Mouse (Mus musculus) MEL (cell line): ENCODE results near the gene Rgmb. TPM values are rescaled to one million over a fixed set of nuclear protein-coding genes. Genes with fewer than 3 reads are reported as not detected.

Experiments
- DNase-seq: peaks from one replicate; pipeline ENCODE4 v3.0.0; 2011; ENCODE audit warnings: low read depth, low spot score
- H3K27ac ChIP-seq: 2 replicates; pipeline ENCODE4 v1.5.1; 2012; ENCODE audit warnings: low read depth, mild to moderate bottlenecking, control low read depth, low read length, moderate library complexity; ENCODE audit not compliant: control insufficient read depth
- H3K27me3 ChIP-seq, 2 experiments: fragments of 150-350 bp in 1 of 2; sonication (generic) in 1 of 2; 2 replicates each; pipeline ENCODE4 v1.6.1; 2012; ENCODE audit warnings: low read length in 2 of 2, mild to moderate bottlenecking in 2 of 2, improper control_type of control experiment in 1 of 2, moderate library complexity in 1 of 2; ENCODE audit not compliant: insufficient read depth in 2 of 2, control insufficient read depth in 1 of 2
- H3K36me3 ChIP-seq, 2 experiments: 2 replicates each; pipeline ENCODE4 v1.6.1; 2012 to 2014; ENCODE audit warnings: low read length in 2 of 2, improper control_type of control experiment in 1 of 2, inconsistent platforms in 1 of 2, mild to moderate bottlenecking in 1 of 2; ENCODE audit not compliant: insufficient read depth in 2 of 2, control insufficient read depth in 1 of 2
- H3K4me1 ChIP-seq, 2 experiments: fragments of 150-350 bp in 1 of 2; sonication (generic) in 1 of 2; 2 replicates each; pipeline ENCODE4 v1.6.1; 2012; ENCODE audit warnings: low read length in 2 of 2, improper control_type of control experiment in 1 of 2, mild to moderate bottlenecking in 1 of 2; ENCODE audit not compliant: insufficient read depth in 2 of 2, control insufficient read depth in 1 of 2
- H3K4me3 ChIP-seq, 2 experiments: fragments of 150-350 bp in 1 of 2; sonication (generic) in 1 of 2; 2 replicates each; pipeline ENCODE4 v1.5.1; 2012; ENCODE audit warnings: low read depth in 2 of 2, low read length in 2 of 2, mild to moderate bottlenecking in 2 of 2, moderate library complexity in 2 of 2, control low read depth in 1 of 2, improper control_type of control experiment in 1 of 2; ENCODE audit not compliant: control insufficient read depth in 1 of 2, insufficient read depth in 1 of 2
- H3K79me2 ChIP-seq: 2 replicates; pipeline ENCODE4 v1.6.1; 2012; ENCODE audit warnings: mild to moderate bottlenecking, low read length, moderate library complexity; ENCODE audit not compliant: control insufficient read depth, poor library complexity, insufficient read depth
- H3K9ac ChIP-seq: 2 replicates; pipeline ENCODE4 v1.6.1; 2012; ENCODE audit warnings: low read depth, mild to moderate bottlenecking, control low read depth, low read length, moderate library complexity; ENCODE audit not compliant: control insufficient read depth, poor library complexity, severe bottlenecking
- H3K9me3 ChIP-seq: fragments of 150-350 bp; sonication (generic); replicated peaks from 2 replicates; pipeline ENCODE4 v1.6.1; 2012; ENCODE audit warnings: mild to moderate bottlenecking, low read length, improper control_type of control experiment, moderate library complexity; ENCODE audit not compliant: insufficient read depth
- BHLHE40 ChIP-seq: IDR thresholded peaks from 2 replicates; pipeline ENCODE4 v1.6.1; 2012; ENCODE audit warnings: low read depth, mild to moderate bottlenecking, inconsistent platforms, low read length, improper control_type of control experiment, borderline replicate concordance
- EP300 ChIP-seq, 2 experiments: IDR thresholded peaks; 2 replicates each; pipeline ENCODE4 v1.6.1; 2011; ENCODE audit warnings: improper control_type of control experiment in 2 of 2, low read length in 2 of 2, low read depth in 1 of 2, mild to moderate bottlenecking in 1 of 2
- ETS1 ChIP-seq: IDR thresholded peaks from 2 replicates; pipeline ENCODE4 v1.6.1; 2012; ENCODE audit warnings: low read depth, mild to moderate bottlenecking, inconsistent platforms, low read length, improper control_type of control experiment, moderate library complexity
- GABPA ChIP-seq: IDR thresholded peaks from 2 replicates; pipeline ENCODE4 v1.6.1; 2012; ENCODE audit warnings: low read depth, mild to moderate bottlenecking, inconsistent platforms, low read length, improper control_type of control experiment, moderate library complexity
- GATA1 ChIP-seq: IDR thresholded peaks from 2 replicates; pipeline ENCODE4 v1.6.1; 2011; ENCODE audit warnings: low read depth, low read length, improper control_type of control experiment
- HCFC1 ChIP-seq: IDR thresholded peaks from 2 replicates; pipeline ENCODE4 v1.6.1; 2012; ENCODE audit warnings: low read depth, mild to moderate bottlenecking, inconsistent platforms, low read length, improper control_type of control experiment, moderate library complexity
- KAT2A ChIP-seq: conservative IDR thresholded peaks from 2 replicates; pipeline ENCODE4 v1.6.1; 2012; ENCODE audit warnings: low read depth, low read length, improper control_type of control experiment, inconsistent platforms
- MAFK ChIP-seq: IDR thresholded peaks from 2 replicates; pipeline ENCODE4 v1.6.1; 2011; ENCODE audit warnings: low read depth, mild to moderate bottlenecking, low read length, improper control_type of control experiment, borderline replicate concordance
- MAZ ChIP-seq: IDR thresholded peaks from 2 replicates; pipeline ENCODE4 v1.6.1; 2012; ENCODE audit warnings: low read depth, mild to moderate bottlenecking, inconsistent platforms, low read length, improper control_type of control experiment
- MEF2A ChIP-seq: IDR thresholded peaks from 2 replicates; pipeline ENCODE4 v1.6.1; 2014; ENCODE audit warnings: low read depth, mild to moderate bottlenecking, inconsistent platforms, low read length, improper control_type of control experiment; ENCODE audit not compliant: poor library complexity, insufficient replicate concordance, severe bottlenecking; ENCODE audit errors: extremely low read depth
- MYB ChIP-seq: IDR thresholded peaks from 2 replicates; pipeline ENCODE4 v1.6.1; 2011; ENCODE audit warnings: mild to moderate bottlenecking, low read depth, low read length, improper control_type of control experiment
- MYC ChIP-seq: IDR thresholded peaks from 2 replicates; pipeline ENCODE4 v1.6.1; 2011; ENCODE audit warnings: low read depth, mild to moderate bottlenecking, low read length, improper control_type of control experiment, moderate library complexity
- NELFE ChIP-seq: IDR thresholded peaks from 2 replicates; pipeline ENCODE4 v1.6.1; 2011; ENCODE audit warnings: low read depth, low read length, improper control_type of control experiment
- POLR2AphosphoS5 ChIP-seq: IDR thresholded peaks from 2 replicates; pipeline ENCODE4 v1.6.1; 2012; ENCODE audit warnings: low read depth, borderline replicate concordance, mild to moderate bottlenecking, inconsistent platforms, low read length, moderate library complexity, mixed read lengths
- SIN3A ChIP-seq: IDR thresholded peaks from 2 replicates; pipeline ENCODE4 v1.6.1; 2012; ENCODE audit warnings: low read length, improper control_type of control experiment, inconsistent platforms
- SMC3 ChIP-seq: IDR thresholded peaks from 2 replicates; pipeline ENCODE4 v1.6.1; 2011; ENCODE audit warnings: low read depth, low read length, improper control_type of control experiment
- TAL1 ChIP-seq: IDR thresholded peaks from 2 replicates; pipeline ENCODE4 v1.6.1; 2012; ENCODE audit warnings: mild to moderate bottlenecking, inconsistent platforms, low read length, moderate library complexity, mixed read lengths
- TCF12 ChIP-seq: IDR thresholded peaks from 2 replicates; pipeline ENCODE4 v1.6.1; 2014; ENCODE audit warnings: low read depth, mild to moderate bottlenecking, inconsistent platforms, low read length, improper control_type of control experiment, moderate library complexity
- UBTF ChIP-seq: IDR thresholded peaks from 2 replicates; pipeline ENCODE4 v1.6.1; 2012; ENCODE audit warnings: low read depth, mild to moderate bottlenecking, inconsistent platforms, low read length, improper control_type of control experiment, moderate library complexity, borderline replicate concordance; ENCODE audit not compliant: insufficient read depth
- ZKSCAN1 ChIP-seq: IDR thresholded peaks from 2 replicates; pipeline ENCODE4 v1.6.1; 2012; ENCODE audit warnings: low read depth, mild to moderate bottlenecking, inconsistent platforms, low read length, improper control_type of control experiment, moderate library complexity
- ZMIZ1 ChIP-seq: IDR thresholded peaks from 2 replicates; pipeline ENCODE4 v1.6.1; 2012; ENCODE audit warnings: low read depth, mild to moderate bottlenecking, inconsistent platforms, low read length, improper control_type of control experiment, moderate library complexity
- polyA plus RNA-seq, 2 experiments: library from polyadenylated mRNA; stranded (reverse) in 1 of 2; unstranded in 1 of 2; fragments of >175 nt in 1 of 2; fragments of >200 nt in 1 of 2; gene quantifications; 2 replicates each; pipeline versions ENCODE4 v1.2.1 to v1.2.4; 2012; ENCODE audit warnings: low replicate concordance in 2 of 2, low read depth in 1 of 2; ENCODE audit not compliant: insufficient read length in 2 of 2, insufficient read depth in 1 of 2, missing spikeins in 1 of 2
- total RNA-seq: library from RNA; depleted of rRNA; stranded (reverse); fragments of 300-350 nt; gene quantifications from 2 replicates; pipeline ENCODE4 v1.2.3, GENCODE M21; 2012

The Rgmb gene
- total and polyA plus RNA-seq, 3 experiments: not detected

- Histone ChIP-seq H3K9ac (no peak overlapping the region), H3K9me3 (no peaks in the 10 kb centered on the region), H3K79me2 (no peaks in the 10 kb centered on the region), H3K36me3 (no peaks in the 10 kb centered on the region), H3K27ac (no peak overlapping the region), H3K4me3 (no peak overlapping the region), H3K27me3 (no peaks in the 10 kb centered on the region), H3K4me1 (no peaks in the 10 kb centered on the region; a peak in 1 of 4 replicates)
- no peak for TF ChIP-seq SIN3A
- TF ChIP-seq MYC: no peak
- DNase-seq: no peak
Measured at GRCm38 (mm10) chr17:15817634-15818033, 13.2 kb downstream of the Rgmb start.

- no peaks in the 10 kb centered on the region for H3K36me3 ChIP-seq
Measured at GRCm38 (mm10) chr17:15817096-15817450, 13.8 kb downstream of the Rgmb start.

GRCm38 (mm10) chr17:15816379-15817095, 14.3 kb downstream of the Rgmb start:
- DNase-seq: no peak
- H3K4me3 ChIP-seq: no peak overlapping the region; a peak in 1 of 4 replicates
- no peak overlapping the region for H3K27ac ChIP-seq
- no peak overlapping the region for H3K9ac ChIP-seq
- no peaks in the 10 kb centered on the region for H3K79me2 ChIP-seq
- H3K27me3 ChIP-seq: no peaks in the 10 kb centered on the region
- no peak for TF ChIP-seq KAT2A
- no peak for TF ChIP-seq NELFE
- TF ChIP-seq MAFK: no peak
- TF ChIP-seq ZMIZ1: no peak
- no peak for TF ChIP-seq EP300 (IDR thresholded peaks at IDR 0.05; ENCODE audit: low read depth in 1 of 2, low read length in 2 of 2)
- no peak for TF ChIP-seq ZKSCAN1
- no peak for TF ChIP-seq SIN3A
- no peak for TF ChIP-seq BHLHE40
- no peak for TF ChIP-seq POLR2AphosphoS5
- TF ChIP-seq MEF2A: no peak
- no peak for TF ChIP-seq SMC3
- TF ChIP-seq TAL1: no peak
- no peak for TF ChIP-seq UBTF
- no peak for TF ChIP-seq GABPA
- TF ChIP-seq MYB: no peak
- no peak for TF ChIP-seq HCFC1
- TF ChIP-seq, all 39 proteins: peak for 0
- Histone ChIP-seq H3K36me3 (no peaks in the 10 kb centered on the region), H3K9me3 (no peaks in the 10 kb centered on the region), H3K4me1 (no peaks in the 10 kb centered on the region; a peak in 1 of 4 replicates)

More at GRCm38 (mm10) chr17:15817096-15817450, 13.8 kb downstream of the Rgmb start:
- Histone ChIP-seq H3K9ac (no peak overlapping the region), H3K9me3 (no peaks in the 10 kb centered on the region), H3K27me3 (no peaks in the 10 kb centered on the region), H3K4me1 (no peaks in the 10 kb centered on the region; a peak in 1 of 4 replicates), H3K4me3 (no peak overlapping the region), H3K27ac (no peak overlapping the region), H3K79me2 (no peaks in the 10 kb centered on the region)
- TF ChIP-seq TCF12 (no peak), TAL1 (no peak), ETS1 (no peak), GATA1 (no peak), SIN3A (no peak), MAZ (no peak), MEF2A (no peak)
- DNase-seq: no peak
